Mouse (Mus musculus) limb, embryonic 14.5 days (tissue): ENCODE data around the gene Lmo2. TPM values are rescaled to one million over a fixed set of nuclear protein-coding genes. Genes with fewer than 3 reads are reported as not detected.
"Not testable (repeated sequence)": the region's sequence is repeated elsewhere in the genome, so short reads cannot be mapped to it uniquely, and the experiment has no call there.

Source experiments
- ATAC-seq: fragments of 200-750 bp; cut with Nextera tagmentation; 2 replicates; pipeline ENCODE4 v1.8.0; 2017; ENCODE audit warnings: low read depth, moderate number of reproducible peaks, moderate TSS enrichment; ENCODE audit not compliant: low FRiP score
- DNase-seq: peaks from one replicate; pipeline ENCODE4 v3.0.0-alpha.2; 2015; ENCODE audit warnings: low spot score
- H3K27ac ChIP-seq: fragments of 300-500 bp; sonication (generic); replicated peaks from 2 replicates; pipeline ENCODE4 v1.5.1; 2014; ENCODE audit warnings: low read depth, mild to moderate bottlenecking, low read length, moderate library complexity, mixed read lengths
- H3K27me3 ChIP-seq: fragments of 300-500 bp; sonication (generic); 2 replicates; pipeline ENCODE4 v1.6.1; 2014; ENCODE audit warnings: low read length, mixed read lengths; ENCODE audit not compliant: control insufficient read depth, insufficient read depth
- H3K36me3 ChIP-seq: fragments of 300-500 bp; sonication (generic); 2 replicates; pipeline ENCODE4 v1.6.1; 2014; ENCODE audit warnings: mild to moderate bottlenecking, low read length, moderate library complexity, mixed read lengths; ENCODE audit not compliant: control insufficient read depth, insufficient read depth
- H3K4me1 ChIP-seq: fragments of 300-500 bp; sonication (generic); 2 replicates; pipeline ENCODE4 v1.6.1; 2014; ENCODE audit warnings: antibody characterized with exemption, low read length, mixed read lengths; ENCODE audit not compliant: control insufficient read depth, insufficient read depth
- H3K4me2 ChIP-seq: fragments of 300-500 bp; sonication (generic); replicated peaks from 2 replicates; pipeline ENCODE4 v1.6.1; 2014; ENCODE audit warnings: low read depth, mild to moderate bottlenecking, low read length, moderate library complexity; ENCODE audit not compliant: severe bottlenecking
- H3K4me3 ChIP-seq: fragments of 300-500 bp; sonication (generic); replicated peaks from 2 replicates; pipeline ENCODE4 v1.5.1; 2014; ENCODE audit warnings: low read length
- H3K9ac ChIP-seq: fragments of 300-500 bp; sonication (generic); 2 replicates; pipeline ENCODE4 v1.6.1; 2014; ENCODE audit warnings: mild to moderate bottlenecking, low read depth, low read length, moderate library complexity; ENCODE audit not compliant: severe bottlenecking
- H3K9me3 ChIP-seq: fragments of 300-500 bp; sonication (generic); 2 replicates; pipeline ENCODE4 v1.6.1; 2016; ENCODE audit warnings: low read length; ENCODE audit not compliant: control insufficient read depth
- POLR2A ChIP-seq: fragments of 200-500 bp; IDR thresholded peaks from 2 replicates; pipeline ENCODE4 v1.8.0; 2012; ENCODE audit warnings: inconsistent platforms, mild to moderate bottlenecking, moderate library complexity, borderline replicate concordance; ENCODE audit not compliant: insufficient read depth, insufficient read length; ENCODE audit errors: extremely low read depth
- WGBS: fragments of 180-500 bp; shearing (Covaris S2); extraction: QIAGEN DNeasy Blood & Tissue Kit; methylation state at CpG from one replicate; pipeline ENCODE4 v1.1.7; 2014; 5-methylcytosine and 5-hydroxymethylcytosine counted together
- polyA plus RNA-seq, 2 experiments: library from polyadenylated mRNA; depleted of rRNA in 1 of 2; stranded (reverse) in 1 of 2; unstranded in 1 of 2; fragments of >200 nt; fragmentation: Nextera tagmentation in 1 of 2; extraction: Ambion mirVana in 1 of 2; gene quantifications; 2 replicates each; pipeline versions ENCODE4 v1.2.1 to v1.2.3; 2012 to 2014

Lmo2 gene
- polyA plus RNA-seq, 2 experiments: 17.8 TPM

GRCm38 (mm10) chr2:103982250-103982649 is 24.5 kb downstream of the Lmo2 start:
- 5% methylated on average over 5 of the region's 5 CpGs for whole genome bisulfite sequencing
- ATAC-seq (peak; percentile 84), DNase-seq (peak; percentile 74)

GRCm38 (mm10) chr2:103983146-103983545 is 25.4 kb downstream of the Lmo2 start:
- 90% methylated on average over 10 of the region's 10 CpGs for WGBS
- H3K9me3 ChIP-seq: no peaks in the 10 kb centered on the region
- H3K27ac ChIP-seq: no peak overlapping the region
- H3K36me3 ChIP-seq: no peaks in the 10 kb centered on the region
- no peak overlapping the region for H3K4me2 ChIP-seq
- H3K9ac ChIP-seq: no peak overlapping the region
- no peak overlapping the region for H3K4me3 ChIP-seq
- no peak for ATAC-seq
- H3K27me3 ChIP-seq: no peaks in the 10 kb centered on the region
- no peak for DNase-seq
- H3K4me1 ChIP-seq: 0 out of 2 replicates have a peak, but pooled peaks cover 2% of the 10 kb centered on the region
- TF ChIP-seq POLR2A: no peak

More at GRCm38 (mm10) chr2:103982250-103982649, 24.5 kb downstream of the Lmo2 start:
- no peak overlapping the region for H3K9ac ChIP-seq
- no peaks in the 10 kb centered on the region for H3K27me3 ChIP-seq
- H3K27ac ChIP-seq: no peak overlapping the region
- no peak overlapping the region for H3K4me2 ChIP-seq
- H3K36me3 ChIP-seq: no peaks in the 10 kb centered on the region
- no peak for TF ChIP-seq POLR2A
- 0 out of 2 replicates have a peak, but pooled peaks cover 2% of the 10 kb centered on the region for H3K4me1 ChIP-seq
- no peaks in the 10 kb centered on the region for H3K9me3 ChIP-seq
- no peak overlapping the region for H3K4me3 ChIP-seq

DNA sequence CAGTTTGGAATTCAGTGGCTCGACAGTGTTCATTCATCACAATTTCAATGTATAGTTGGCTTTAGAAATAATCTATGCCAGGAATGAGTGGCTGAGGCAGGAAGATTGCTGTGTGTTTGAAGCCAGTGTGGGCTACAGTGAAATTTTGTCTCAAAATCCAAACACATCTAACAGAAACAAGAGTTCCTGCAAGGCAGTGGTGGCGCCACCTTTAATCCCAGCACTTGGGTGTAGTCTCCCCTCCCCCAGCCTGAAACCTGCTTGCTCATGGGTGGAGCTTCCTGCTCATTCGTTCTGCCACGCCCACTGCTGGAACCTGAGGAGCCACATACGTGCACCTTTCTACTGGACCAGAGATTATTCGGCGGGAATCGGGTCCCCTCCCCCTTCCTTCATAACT is 29.8 kb downstream of the Lmo2 start:
- not testable (repeated sequence) for DNase-seq, H3K36me3 ChIP-seq, H3K9ac ChIP-seq, H3K27ac ChIP-seq, H3K27me3 ChIP-seq, H3K4me1 ChIP-seq, H3K4me2 ChIP-seq, H3K4me3 ChIP-seq, H3K9me3 ChIP-seq, ATAC-seq
- 79% methylated on average over 5 of the region's 8 CpGs for WGBS

DNA sequence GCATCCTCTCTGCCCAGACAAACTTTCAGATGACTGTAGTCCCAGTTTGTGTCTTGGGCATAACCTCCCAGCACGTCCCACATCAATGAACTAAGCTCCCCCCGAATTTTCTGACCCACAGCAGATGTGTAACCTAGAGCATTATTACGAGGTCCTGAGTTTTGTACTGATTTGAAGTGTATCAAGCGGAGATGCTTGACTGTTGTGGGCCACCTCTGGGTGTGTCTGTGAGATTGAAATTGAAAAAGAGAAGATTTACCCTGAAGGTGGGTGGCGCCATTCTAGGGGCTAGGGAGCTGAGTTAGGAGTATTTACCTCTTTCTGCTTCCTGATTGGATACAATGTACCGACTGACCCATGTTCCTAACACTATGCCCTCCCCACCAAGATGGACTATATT is 31.9 kb downstream of the Lmo2 start:
- peaks cover 4% of the 10 kb centered on the region for H3K4me1 ChIP-seq
- ATAC-seq (no peak), DNase-seq (no peak)
- no peaks in the 10 kb centered on the region for H3K36me3 ChIP-seq
- H3K4me2 ChIP-seq: no peak overlapping the region
- no peak for TF ChIP-seq POLR2A
- H3K27ac ChIP-seq: no peak overlapping the region
- 82% methylated on average over 6 of the region's 6 CpGs for WGBS
- no peaks in the 10 kb centered on the region for H3K27me3 ChIP-seq
- H3K9ac ChIP-seq: no peak overlapping the region
- H3K4me3 ChIP-seq: no peak overlapping the region
- H3K9me3 ChIP-seq: no peaks in the 10 kb centered on the region

DNA sequence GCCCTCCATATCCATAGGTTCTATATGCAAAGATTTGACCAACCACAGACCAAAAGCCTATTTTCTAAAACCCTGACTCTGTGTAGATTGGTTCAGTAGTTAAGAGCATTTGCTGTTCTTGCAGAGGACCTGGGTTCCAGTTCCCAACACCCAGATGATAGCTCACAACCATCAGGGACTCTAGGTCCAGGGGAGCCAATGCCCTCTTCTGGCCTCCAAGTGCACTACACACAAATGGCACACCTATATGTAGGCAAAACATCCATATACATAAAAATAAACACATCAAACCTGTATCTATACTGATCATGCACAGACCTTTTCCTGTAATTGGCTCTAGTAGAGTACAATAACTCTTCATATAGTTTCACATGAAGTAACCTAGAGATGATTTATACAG is 33.5 kb downstream of the Lmo2 start:
- ATAC-seq: no peak
- peaks cover 4% of the 10 kb centered on the region for H3K4me1 ChIP-seq
- no peak overlapping the region for H3K4me3 ChIP-seq
- no peaks in the 10 kb centered on the region for H3K27me3 ChIP-seq
- no peak overlapping the region for H3K9ac ChIP-seq
- H3K4me2 ChIP-seq: no peak overlapping the region
- no peaks in the 10 kb centered on the region for H3K36me3 ChIP-seq
- no peaks in the 10 kb centered on the region for H3K9me3 ChIP-seq
- no peak for TF ChIP-seq POLR2A
- no peak overlapping the region for H3K27ac ChIP-seq
- no peak for DNase-seq

DNA sequence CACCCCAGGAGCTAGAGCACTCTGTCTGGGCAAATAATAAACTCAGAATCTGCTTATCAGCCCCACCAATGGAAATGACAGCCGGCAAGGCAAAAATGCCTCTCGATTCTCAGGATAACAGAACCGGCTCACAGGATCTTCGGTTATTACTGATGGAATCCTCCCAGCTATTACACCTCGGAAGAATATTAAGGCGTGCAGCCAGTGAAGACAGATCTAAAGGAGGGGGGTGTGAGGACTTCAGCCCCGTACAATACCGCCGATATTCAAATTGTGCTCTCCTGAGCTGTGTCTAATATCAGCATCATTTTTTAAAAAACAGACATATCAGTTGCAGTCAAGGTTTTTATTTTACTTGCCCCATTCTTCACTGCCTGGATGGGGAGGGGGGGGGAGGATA is 34.4 kb downstream of the Lmo2 start:
- no peak overlapping the region for H3K4me2 ChIP-seq
- WGBS: 62% methylated on average over 9 of the region's 9 CpGs

More for the DNA sequence above, 34.4 kb downstream of the Lmo2 start:
- Histone ChIP-seq H3K9ac (no peak overlapping the region), H3K27ac (no peak overlapping the region), H3K27me3 (no peaks in the 10 kb centered on the region), H3K4me1 (peaks cover 4% of the 10 kb centered on the region), H3K9me3 (no peaks in the 10 kb centered on the region), H3K36me3 (no peaks in the 10 kb centered on the region), H3K4me3 (no peak overlapping the region)
- DNase-seq (no peak), ATAC-seq (no peak)
- no peak for TF ChIP-seq POLR2A
